Mouse (Mus musculus) layer of hippocampus, adult 2 months (tissue): ENCODE measurements at regions not wholly inside any gene's neighbourhood (a gene's known extent, or its start where the extent isn't known, plus 50 kb on each side); places are given as distances from the start of the nearest gene placed in this dataset.

Experiments used
- DNase-seq, 2 experiments: peaks; one replicate each; pipeline ENCODE4 v3.0.0; 2022; ENCODE audit warnings: low spot score in 2 of 2
- H3K27ac ChIP-seq: fragments of 200-600 bp; 2 replicates; pipeline ENCODE4 v1.8.1; 2022
- H3K4me3 ChIP-seq: fragments of 200-600 bp; 2 replicates; pipeline ENCODE4 v1.8.1; 2022; ENCODE audit warnings: mild to moderate bottlenecking
- CTCF ChIP-seq: fragments of 200-600 bp; conservative IDR thresholded peaks from 2 replicates; pipeline ENCODE4 v1.8.1; 2022; ENCODE audit warnings: antibody characterized with exemption, mild to moderate bottlenecking, moderate library complexity

- no peak overlapping the region for H3K27ac ChIP-seq
- no peak for DNase-seq
- no peak for TF ChIP-seq CTCF
- H3K4me3 ChIP-seq: no peak overlapping the region
Measured at GRCm38 (mm10) chr7:115222642-115223041, 479.1 kb downstream of the Insc start.

- DNase-seq: no peak
- Histone ChIP-seq H3K4me3 (no peak overlapping the region), H3K27ac (no peak overlapping the region)
- TF ChIP-seq CTCF: no peak
Measured at GRCm38 (mm10) chr7:115230525-115230924, 487.0 kb downstream of the Insc start.

GRCm38 (mm10) chr7:115233850-115234436 lies 490.4 kb downstream of the Insc start:
- no peak for TF ChIP-seq CTCF
- H3K4me3 ChIP-seq: no peak overlapping the region
- no peak overlapping the region for H3K27ac ChIP-seq
- no peak for DNase-seq

- Histone ChIP-seq H3K4me3 (no peak overlapping the region), H3K27ac (no peak overlapping the region)
- no peak for TF ChIP-seq CTCF
- DNase-seq: no peak
Measured at GRCm38 (mm10) chr7:115237131-115237530, 493.6 kb downstream of the Insc start.

- Histone ChIP-seq H3K4me3 (no peak overlapping the region), H3K27ac (no peak overlapping the region)
- no peak for TF ChIP-seq CTCF
- DNase-seq: no peak
Measured at GRCm38 (mm10) chr7:115251591-115252369, 508.3 kb downstream of the Insc start.

- no peak for TF ChIP-seq CTCF
- H3K4me3 ChIP-seq: no peak overlapping the region
- DNase-seq: no peak
- H3K27ac ChIP-seq: no peak overlapping the region
Measured at GRCm38 (mm10) chr7:115252370-115252750, 508.9 kb downstream of the Insc start.

- Histone ChIP-seq H3K4me3 (no peak overlapping the region), H3K27ac (no peak overlapping the region)
- DNase-seq: no peak
- no peak for TF ChIP-seq CTCF
Measured at GRCm38 (mm10) chr7:115258626-115259025, 515.1 kb downstream of the Insc start.

GRCm38 (mm10) chr7:115263082-115263481 lies 519.6 kb downstream of the Insc start:
- no peak overlapping the region for H3K4me3 ChIP-seq
- no peak for TF ChIP-seq CTCF
- DNase-seq: no peak
- no peak overlapping the region for H3K27ac ChIP-seq

GRCm38 (mm10) chr7:115266141-115266540 lies 522.6 kb downstream of the Insc start:
- H3K4me3 ChIP-seq: no peak overlapping the region
- TF ChIP-seq CTCF: no peak
- no peak overlapping the region for H3K27ac ChIP-seq
- no peak for DNase-seq

GRCm38 (mm10) chr7:115270803-115271202 lies 527.3 kb downstream of the Insc start:
- no peak for TF ChIP-seq CTCF
- no peak overlapping the region for H3K4me3 ChIP-seq
- no peak for DNase-seq
- no peak overlapping the region for H3K27ac ChIP-seq

GRCm38 (mm10) chr7:115274836-115275235 lies 531.3 kb downstream of the Insc start:
- no peak overlapping the region for H3K4me3 ChIP-seq
- no peak overlapping the region for H3K27ac ChIP-seq
- DNase-seq: no peak
- no peak for TF ChIP-seq CTCF

GRCm38 (mm10) chr7:115290801-115291417 lies 547.4 kb downstream of the Insc start:
- no peak for DNase-seq
- Histone ChIP-seq H3K27ac (no peak overlapping the region), H3K4me3 (no peak overlapping the region)
- TF ChIP-seq CTCF: no peak

- no peak for TF ChIP-seq CTCF
- Histone ChIP-seq H3K4me3 (no peak overlapping the region), H3K27ac (no peak overlapping the region)
- no peak for DNase-seq
Measured at GRCm38 (mm10) chr7:115294655-115295230, 551.2 kb downstream of the Insc start.
